Mouse (Mus musculus) embryonic facial prominence, embryonic 12.5 days (tissue): ENCODE results near the gene Rpl4. TPM values are rescaled to one million over a fixed set of nuclear protein-coding genes. Genes with fewer than 3 reads are reported as not detected.
"Not testable (repeated sequence)": the region's sequence is repeated elsewhere in the genome, so short reads cannot be mapped to it uniquely, and the experiment has no call there.

Experiments used
- ATAC-seq: fragments of 200-750 bp; cut with Nextera tagmentation; 2 replicates; pipeline ENCODE4 v1.8.0; 2017; ENCODE audit not compliant: insufficient number of reproducible peaks, insufficient read depth, low FRiP score, low TSS enrichment
- H3K27ac ChIP-seq: fragments of 300-500 bp; sonication (generic); 2 replicates; pipeline ENCODE4 v1.5.1; 2016; ENCODE audit warnings: mild to moderate bottlenecking
- H3K27me3 ChIP-seq: fragments of 300-500 bp; sonication (generic); 2 replicates; pipeline ENCODE4 v1.6.1; 2016; ENCODE audit warnings: mild to moderate bottlenecking, moderate library complexity
- H3K36me3 ChIP-seq: fragments of 300-500 bp; sonication (generic); 2 replicates; pipeline ENCODE4 v1.6.1; 2016; ENCODE audit warnings: mild to moderate bottlenecking
- H3K4me1 ChIP-seq: fragments of 300-500 bp; sonication (generic); 2 replicates; pipeline ENCODE4 v1.6.1; 2016
- H3K4me2 ChIP-seq: fragments of 300-500 bp; sonication (generic); replicated peaks from 2 replicates; pipeline ENCODE4 v1.6.1; 2016; ENCODE audit warnings: mild to moderate bottlenecking, moderate library complexity
- H3K4me3 ChIP-seq: fragments of 300-500 bp; sonication (generic); 2 replicates; pipeline ENCODE4 v1.5.1; 2016; ENCODE audit warnings: mild to moderate bottlenecking
- H3K9ac ChIP-seq: fragments of 300-500 bp; sonication (generic); 2 replicates; pipeline ENCODE4 v1.6.1; 2016; ENCODE audit warnings: mild to moderate bottlenecking, moderate library complexity
- H3K9me3 ChIP-seq: fragments of 300-500 bp; sonication (generic); 2 replicates; pipeline ENCODE4 v1.6.1; 2016; ENCODE audit warnings: mild to moderate bottlenecking, moderate library complexity
- WGBS: fragments of 180-500 bp; shearing (Covaris S2); methylation state at CpG from one replicate; pipeline ENCODE4 v1.1.7; 2016; 5-methylcytosine and 5-hydroxymethylcytosine counted together
- polyA plus RNA-seq: library from polyadenylated mRNA; unstranded; fragments of >200 nt; fragmentation: Nextera tagmentation; extraction: Ambion mirVana; gene quantifications from 2 replicates; pipeline ENCODE4 v1.2.1, GENCODE M21; 2016

Rpl4 gene
- polyA plus RNA-seq: 1,066 and 1,135 TPM in 2 replicates

- ATAC-seq: peak; percentile 77; the same call in 1 of the 2 replicates
- WGBS: under 1% methylated on average over 42 of the region's 42 CpGs
- Histone ChIP-seq H3K27ac (peak within 1 kb of the TSS; percentile 93), H3K4me3 (peak within 1 kb of the TSS; percentile 94), H3K27me3 (no peaks in the 10 kb centered on the region), H3K9ac (peak within 1 kb of the TSS; percentile 88), H3K4me1 (peaks cover 14% of the 10 kb centered on the region), H3K36me3 (peaks cover 34% of the 10 kb centered on the region), H3K9me3 (no peaks in the 10 kb centered on the region), H3K4me2 (peak within 1 kb of the TSS; percentile 83)
Measured at GRCm38 (mm10) chr9:64172816-64173665, at the start of gene Rpl4, which contains the start of gene Zwilch. Gene Rpl4, plus strand, starts transcription at chr9:64173375. Gene Zwilch, minus strand, starts transcription at chr9:64173104.

- not testable (repeated sequence) for H3K4me2 ChIP-seq, ATAC-seq, H3K4me1 ChIP-seq, H3K9me3 ChIP-seq, H3K27ac ChIP-seq, H3K27me3 ChIP-seq, H3K36me3 ChIP-seq, H3K9ac ChIP-seq, H3K4me3 ChIP-seq
- 75% methylated on average over 3 of the region's 3 CpGs for WGBS
Measured at GRCm38 (mm10) chr9:64124846-64125245, 48.3 kb upstream of the Rpl4 start.

- no peak overlapping the region for H3K27ac ChIP-seq
Measured at GRCm38 (mm10) chr9:64125307-64125706, 47.9 kb upstream of the Rpl4 start.

GRCm38 (mm10) chr9:64126121-64126520 is 47.1 kb upstream of the Rpl4 start:
- Histone ChIP-seq H3K27ac (no peak overlapping the region), H3K4me2 (no peak overlapping the region), H3K9ac (no peak overlapping the region), H3K36me3 (no peaks in the 10 kb centered on the region), H3K4me1 (peaks cover 8% of the 10 kb centered on the region; the same call in 1 of the 2 replicates), H3K4me3 (no peak overlapping the region), H3K27me3 (no peaks in the 10 kb centered on the region), H3K9me3 (no peaks in the 10 kb centered on the region)
- no peak for ATAC-seq
- WGBS: 60% methylated on average over 12 of the region's 12 CpGs

More at GRCm38 (mm10) chr9:64125307-64125706, 47.9 kb upstream of the Rpl4 start:
- Histone ChIP-seq H3K4me1 (peaks cover 8% of the 10 kb centered on the region; the same call in 1 of the 2 replicates), H3K27me3 (no peaks in the 10 kb centered on the region), H3K36me3 (no peaks in the 10 kb centered on the region), H3K9me3 (no peaks in the 10 kb centered on the region), H3K4me3 (no peak overlapping the region), H3K4me2 (no peak overlapping the region), H3K9ac (no peak overlapping the region)
- ATAC-seq: no peak
- 62% methylated on average over 3 of the region's 3 CpGs for WGBS

GRCm38 (mm10) chr9:64131623-64132022 is 41.6 kb upstream of the Rpl4 start:
- Histone ChIP-seq H3K4me2 (no peak overlapping the region), H3K9me3 (no peaks in the 10 kb centered on the region), H3K9ac (no peak overlapping the region), H3K27me3 (no peaks in the 10 kb centered on the region), H3K4me1 (0 out of 2 replicates have a peak, but pooled peaks cover under 1% of the 10 kb centered on the region), H3K4me3 (no peak overlapping the region), H3K27ac (no peak overlapping the region), H3K36me3 (peaks cover 10% of the 10 kb centered on the region; the same call in 1 of the 2 replicates)
- 82% methylated on average over 6 of the region's 6 CpGs for WGBS
- ATAC-seq: no peak

- not testable (repeated sequence) for ATAC-seq, H3K27me3 ChIP-seq, H3K4me3 ChIP-seq, H3K4me2 ChIP-seq, H3K9me3 ChIP-seq, H3K27ac ChIP-seq, H3K4me1 ChIP-seq, H3K9ac ChIP-seq
- H3K36me3 ChIP-seq: peaks cover 39% of the 10 kb centered on the region
- WGBS: 5% methylated on average over 6 of the region's 6 CpGs
Measured at GRCm38 (mm10) chr9:64138896-64139295, 34.3 kb upstream of the Rpl4 start.

GRCm38 (mm10) chr9:64139879-64140278 is 33.3 kb upstream of the Rpl4 start:
- Histone ChIP-seq H3K36me3 (peaks cover 39% of the 10 kb centered on the region), H3K27ac (no peak overlapping the region), H3K4me1 (no peaks in the 10 kb centered on the region), H3K4me2 (no peak overlapping the region), H3K9ac (no peak overlapping the region), H3K27me3 (no peaks in the 10 kb centered on the region), H3K4me3 (no peak overlapping the region), H3K9me3 (no peaks in the 10 kb centered on the region)
- ATAC-seq: no peak
- 91% methylated on average over 9 of the region's 9 CpGs for WGBS

GRCm38 (mm10) chr9:64156641-64157040 is 16.5 kb upstream of the Rpl4 start:
- Histone ChIP-seq H3K36me3 (peaks cover 48% of the 10 kb centered on the region), H3K9ac (no peak overlapping the region), H3K4me3 (no peak overlapping the region), H3K27me3 (no peaks in the 10 kb centered on the region), H3K9me3 (no peaks in the 10 kb centered on the region), H3K4me1 (no peaks in the 10 kb centered on the region), H3K27ac (no peak overlapping the region), H3K4me2 (no peak overlapping the region)
- no peak for ATAC-seq
- 88% methylated on average over 1 of the region's 1 CpGs for WGBS

GRCm38 (mm10) chr9:64160471-64160870 is 12.7 kb upstream of the Rpl4 start:
- H3K36me3 ChIP-seq: peaks cover 38% of the 10 kb centered on the region
- WGBS: 93% methylated on average over 5 of the region's 5 CpGs
- no peaks in the 10 kb centered on the region for H3K27me3 ChIP-seq
- H3K4me3 ChIP-seq: no peak overlapping the region
- H3K4me2 ChIP-seq: no peak overlapping the region
- H3K9ac ChIP-seq: no peak overlapping the region
- no peak overlapping the region for H3K27ac ChIP-seq
- no peaks in the 10 kb centered on the region for H3K9me3 ChIP-seq
- ATAC-seq: no peak
- no peaks in the 10 kb centered on the region for H3K4me1 ChIP-seq

GRCm38 (mm10) chr9:64169967-64170366 is 3.2 kb upstream of the Rpl4 start:
- not testable (repeated sequence) for H3K9ac ChIP-seq, H3K27ac ChIP-seq, H3K4me3 ChIP-seq, H3K27me3 ChIP-seq, H3K9me3 ChIP-seq, ATAC-seq, H3K36me3 ChIP-seq, H3K4me2 ChIP-seq
- peaks cover 12% of the 10 kb centered on the region for H3K4me1 ChIP-seq
- WGBS: 90% methylated on average over 3 of the region's 3 CpGs

- 0 out of 2 replicates have a peak, but pooled peaks have one; percentile 41 for ATAC-seq
- Histone ChIP-seq H3K4me3 (peak overlapping the region; percentile 94), H3K27me3 (no peaks in the 10 kb centered on the region), H3K4me1 (peaks cover 14% of the 10 kb centered on the region), H3K36me3 (peaks cover 27% of the 10 kb centered on the region), H3K4me2 (peak overlapping the region; percentile 83), H3K9me3 (no peaks in the 10 kb centered on the region), H3K9ac (peak overlapping the region; percentile 88), H3K27ac (peak overlapping the region; percentile 93)
- 3% methylated on average over 18 of the region's 18 CpGs for WGBS
Measured at GRCm38 (mm10) chr9:64172145-64172815, 895 bp upstream of the Rpl4 start.
